Mouse (Mus musculus) skeletal muscle tissue, adult 2 months (tissue): Measurements from ENCODE around the gene Pde1b.

Source experiments
- DNase-seq: peaks from one replicate; pipeline ENCODE4 v3.0.0-alpha.2; 2012; ENCODE audit warnings: low read depth, low spot score

The Pde1b gene

DNA sequence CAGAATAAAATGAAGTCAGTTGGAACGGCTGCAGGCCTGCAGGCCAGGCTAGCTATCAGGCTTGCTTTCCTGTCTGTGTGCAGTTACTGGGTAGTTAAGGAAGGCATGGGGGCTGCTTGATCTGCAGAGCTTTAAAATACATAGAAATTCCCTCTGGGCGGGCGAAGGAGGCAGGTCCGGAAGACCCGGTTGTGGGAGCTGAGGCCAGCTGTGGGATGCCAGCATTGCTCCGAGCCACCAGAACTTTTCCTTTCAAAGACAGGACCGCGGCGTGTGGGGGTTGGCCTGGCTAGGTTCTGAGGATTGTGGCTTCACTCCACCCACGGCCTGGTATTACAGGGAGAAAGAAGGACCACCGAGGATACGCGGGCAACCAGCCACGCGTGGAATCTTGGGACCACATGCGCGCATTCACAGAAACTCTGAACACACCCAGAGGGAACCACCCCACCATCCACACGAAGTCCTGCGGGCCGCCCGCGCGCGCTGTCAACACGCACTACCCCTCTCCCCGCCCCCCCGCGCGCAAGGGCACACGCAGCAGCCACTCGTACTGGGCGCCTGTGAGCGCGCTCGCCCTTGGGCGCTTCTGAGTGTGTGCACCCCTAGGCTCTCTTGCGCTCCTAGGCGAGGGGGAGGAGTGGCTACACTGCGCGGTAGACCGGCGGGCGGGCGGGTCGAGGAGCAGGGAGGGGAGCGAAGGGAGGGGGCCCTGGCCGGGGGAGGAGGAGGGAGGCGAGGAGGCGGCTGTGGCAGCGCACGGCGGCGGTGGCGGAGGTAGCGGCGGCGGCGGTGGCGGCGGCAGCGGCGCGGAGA lies at the start of gene Pde1b:
Gene Pde1b (plus strand): TSS at position 600 of the 816 bp plus-strand sequence.
- DNase-seq = no peak

DNA sequence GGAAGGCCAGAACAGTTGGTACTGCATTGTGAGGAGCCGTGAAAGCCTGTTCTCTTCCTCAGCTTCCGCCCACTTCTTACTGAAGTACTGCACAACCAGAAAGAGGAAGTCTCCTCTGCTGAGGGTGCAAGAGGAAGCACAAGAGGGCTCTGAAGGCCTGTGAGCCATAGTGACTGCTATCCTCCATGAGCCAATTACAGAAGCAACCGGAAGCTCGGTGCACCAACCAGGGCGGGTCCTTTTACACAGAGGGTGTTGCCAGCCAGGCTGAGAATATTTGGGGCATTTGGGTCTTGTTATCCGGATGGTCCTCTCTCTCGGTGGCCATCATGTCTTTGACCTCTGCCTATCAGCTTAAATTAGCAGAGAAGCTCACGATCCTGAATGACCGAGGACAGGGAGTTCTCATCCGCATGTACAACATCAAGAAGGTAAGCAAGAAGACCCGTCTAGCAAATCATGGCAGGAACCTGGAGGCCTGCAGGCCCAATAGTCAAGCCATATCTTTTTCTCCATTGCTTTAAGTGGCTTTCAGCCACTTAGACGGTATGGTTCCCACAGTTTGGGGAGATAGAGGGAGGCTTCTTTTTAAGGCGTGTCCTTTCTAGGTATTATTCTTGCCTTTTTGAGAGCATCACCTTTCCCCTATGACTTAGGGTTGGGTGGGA lies 49.1 kb upstream of the Pde1b start, which contains the start of gene Nckap1l:
Gene Nckap1l (plus strand): TSS at position 244 of the 668 bp plus-strand sequence.
- DNase-seq = peak; percentile 67

DNA sequence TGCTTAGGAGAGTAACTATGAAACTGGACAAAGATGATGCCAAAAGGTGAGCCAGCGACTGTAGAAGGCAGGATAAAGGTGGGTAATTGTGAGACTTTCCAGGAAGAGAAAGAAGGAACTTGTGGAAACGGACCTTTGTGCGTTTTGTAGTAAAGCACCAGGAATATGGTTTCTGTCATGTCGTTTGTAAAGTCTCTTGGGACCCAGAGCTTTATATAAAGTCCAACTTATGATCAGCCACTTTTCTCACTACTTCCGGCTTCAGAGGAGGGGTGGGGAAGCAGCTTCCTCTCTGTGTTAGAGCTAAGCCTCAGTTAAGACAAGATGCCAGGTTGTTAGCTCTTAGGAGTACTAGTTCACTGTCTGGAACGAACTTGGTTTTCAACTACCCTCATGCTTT lies 48.4 kb upstream of the Pde1b start:
- no peak for DNase-seq

DNA sequence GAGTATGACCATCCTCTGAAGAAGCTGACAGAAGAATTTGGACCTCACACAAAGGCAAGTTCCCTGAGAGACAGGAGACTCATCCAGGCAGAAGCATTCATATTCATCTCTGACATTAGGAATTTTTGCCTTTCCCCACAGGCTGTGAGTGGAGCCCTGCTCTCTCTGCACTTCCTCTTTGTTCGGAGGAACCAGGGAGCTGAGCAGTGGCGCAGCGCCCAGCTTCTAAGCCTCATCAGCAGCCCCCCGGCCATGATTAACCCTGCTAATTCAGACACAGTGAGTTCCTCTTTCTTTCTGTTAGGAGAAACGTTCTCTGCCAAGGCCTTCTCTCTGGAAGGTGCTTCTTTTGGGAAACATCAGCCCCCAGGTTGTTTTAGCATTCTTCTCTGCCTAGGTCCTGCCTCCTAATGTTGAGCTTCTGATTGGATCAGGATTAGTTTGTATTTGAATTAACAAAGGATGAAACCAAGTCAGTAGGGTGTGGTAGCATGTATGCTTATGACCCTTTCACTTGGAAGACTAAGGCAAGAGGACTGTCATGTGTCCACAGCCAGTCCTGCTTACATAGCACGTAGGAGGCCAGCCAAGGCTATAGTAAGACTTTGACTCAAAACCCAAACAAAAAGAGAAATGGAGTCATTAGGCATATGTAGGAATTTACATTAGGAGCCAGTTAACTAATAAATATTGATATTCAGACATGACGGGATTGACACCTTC lies 40.1 kb upstream of the Pde1b start:
- peak; percentile 5 for DNase-seq

DNA sequence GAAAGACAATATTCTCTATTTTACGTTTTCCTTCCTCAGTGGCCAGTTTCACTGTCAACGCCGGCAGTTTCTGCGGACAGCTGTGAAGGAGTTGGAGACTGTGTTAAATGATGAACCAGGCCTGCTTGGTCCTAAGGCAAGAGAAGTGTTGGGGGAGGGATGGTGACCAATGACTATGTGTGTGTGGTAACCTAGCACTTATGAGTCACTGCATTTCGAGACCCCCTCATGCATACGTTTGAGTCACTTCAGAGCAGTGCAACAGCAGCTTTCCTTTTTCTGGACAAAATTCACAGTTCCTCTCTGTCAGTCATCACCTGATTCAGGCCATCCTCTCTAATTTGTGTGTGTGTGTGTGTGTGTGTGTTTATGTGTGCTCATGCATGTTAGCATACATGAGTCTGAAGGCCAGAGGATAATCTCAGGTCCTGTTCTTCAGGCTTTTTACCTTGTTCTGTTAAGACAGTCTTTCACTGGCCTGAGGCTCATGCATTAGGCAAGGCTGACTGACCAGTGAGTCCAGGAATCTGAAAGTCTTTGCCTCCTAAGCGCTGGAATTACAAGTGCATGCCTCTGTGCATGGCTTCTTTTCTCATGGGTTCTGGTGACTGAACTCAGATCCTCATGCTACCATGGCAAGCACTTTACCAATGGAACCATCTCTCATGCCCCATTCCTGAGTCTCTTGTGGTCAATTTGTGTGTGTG lies 31.2 kb upstream of the Pde1b start:
- no peak for DNase-seq

DNA sequence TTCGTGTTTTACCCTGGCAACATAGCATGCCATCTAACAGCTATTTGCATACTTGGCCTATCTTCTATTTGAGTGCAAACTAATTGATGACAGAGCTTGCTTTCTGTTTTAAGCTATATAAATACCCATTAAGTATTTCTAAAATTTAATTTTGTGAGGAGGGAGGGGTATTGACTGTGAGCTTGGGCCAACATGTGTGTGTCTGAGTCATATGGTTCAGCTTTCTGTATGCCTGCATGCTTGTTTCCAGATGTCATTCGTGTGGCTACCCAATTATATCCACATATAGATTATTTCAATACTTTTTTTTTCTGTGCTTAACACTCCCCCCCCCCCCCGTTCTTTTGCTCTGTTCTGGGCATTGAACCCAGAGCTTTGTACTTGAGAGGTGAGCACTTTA lies 30.6 kb upstream of the Pde1b start:
- no peak for DNase-seq

DNA sequence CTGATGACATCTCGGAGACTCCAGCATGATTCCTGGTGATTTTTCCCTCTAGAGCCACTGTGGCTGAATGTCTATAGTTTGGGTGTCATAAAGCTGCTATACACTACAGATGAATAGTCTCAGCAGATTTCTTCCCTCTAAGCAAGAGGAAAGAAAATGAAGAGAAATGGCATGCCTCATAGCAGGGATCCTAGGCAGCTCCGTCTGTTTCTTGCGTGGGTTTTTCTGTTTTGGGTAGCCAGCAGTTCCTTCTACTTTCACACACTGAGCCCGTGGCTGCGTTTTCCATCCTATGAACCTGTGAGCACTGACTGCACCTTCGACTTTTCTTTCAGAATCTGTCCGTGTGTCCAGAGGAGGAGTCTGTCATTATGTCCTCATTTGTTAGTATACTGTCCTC lies 29.7 kb upstream of the Pde1b start:
- no peak for DNase-seq

DNA sequence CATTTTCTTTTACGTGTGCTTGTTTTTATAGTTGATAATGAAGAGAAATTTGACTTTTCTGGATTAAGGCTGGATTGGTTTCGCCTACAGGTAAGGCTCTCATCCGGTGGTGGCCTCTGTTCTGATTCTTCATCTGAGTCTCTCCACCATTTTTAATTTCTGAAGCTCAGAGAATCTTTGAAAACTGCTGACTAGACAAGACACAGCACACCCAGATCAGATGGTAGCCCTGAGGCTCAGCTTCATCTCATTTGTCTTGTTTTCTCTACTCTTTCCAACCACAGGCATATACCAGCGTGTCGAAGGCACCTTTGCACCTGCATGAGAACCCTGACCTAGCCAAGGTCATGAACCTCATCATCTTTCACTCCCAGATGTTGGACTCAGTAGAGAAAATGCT lies 29.1 kb upstream of the Pde1b start:
- DNase-seq = no peak

DNA sequence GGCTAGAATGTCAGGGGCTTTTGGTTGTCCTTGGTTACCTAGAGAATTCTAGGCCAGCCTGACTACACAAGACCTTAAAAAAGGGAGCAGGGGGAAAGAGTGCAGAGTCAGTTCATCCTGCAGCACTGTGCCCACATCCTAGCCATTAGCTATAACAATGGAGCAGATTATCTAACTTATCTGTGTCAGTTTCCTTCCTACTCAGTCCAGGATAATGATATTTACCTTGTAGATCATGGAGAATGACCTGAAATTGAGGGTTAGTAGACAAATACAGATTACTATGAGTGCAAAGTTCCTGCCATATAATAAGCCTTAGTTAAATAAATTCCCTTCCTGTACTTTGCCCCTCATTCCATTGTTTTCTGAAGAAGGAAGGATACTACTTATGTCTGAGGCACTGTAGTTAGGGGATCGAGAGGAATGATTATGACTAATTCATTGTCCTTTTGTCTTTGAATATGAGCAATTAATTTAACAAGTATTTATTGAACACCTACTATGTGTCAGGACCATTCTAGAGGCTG lies 23.7 kb upstream of the Pde1b start:
- DNase-seq = no peak

DNA sequence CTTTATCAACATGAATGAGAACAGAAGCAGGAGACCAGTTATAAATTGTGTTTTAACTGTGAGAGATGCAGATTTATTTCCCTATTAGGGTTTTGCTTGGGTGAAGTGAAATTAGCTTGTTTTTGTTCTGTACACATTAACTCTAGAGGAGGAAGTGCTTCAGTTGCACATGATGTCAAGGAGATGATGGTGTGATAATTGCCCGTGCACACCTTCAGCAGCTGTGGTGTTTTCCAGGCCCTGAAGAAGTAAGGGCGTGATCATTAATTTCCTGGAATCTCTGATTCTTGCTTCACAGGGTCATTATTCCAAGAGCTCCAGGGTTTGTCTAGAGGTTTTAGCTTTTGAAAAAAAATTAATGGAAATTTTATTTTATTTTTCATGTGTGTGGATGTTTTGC lies 22.7 kb upstream of the Pde1b start:
- no peak for DNase-seq

DNA sequence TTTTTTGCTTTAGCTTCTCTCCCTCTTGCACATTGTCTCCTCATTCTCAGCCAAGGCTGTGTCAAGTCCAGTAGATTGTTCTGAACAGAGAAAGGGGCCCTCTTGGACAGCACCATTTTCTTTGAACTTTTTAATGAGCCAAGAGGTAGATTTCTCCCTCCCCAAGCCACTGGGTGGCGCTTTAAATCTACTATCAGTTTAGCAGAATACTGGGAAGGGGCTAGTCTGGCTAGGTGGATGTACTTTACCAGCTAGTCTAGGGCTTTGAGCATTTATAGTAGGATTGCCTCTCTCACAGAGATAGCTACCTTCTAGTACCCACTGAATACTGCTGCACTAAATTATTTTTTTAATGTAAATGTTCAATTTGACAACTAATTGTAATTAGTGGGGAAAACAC lies 20.3 kb upstream of the Pde1b start:
- no peak for DNase-seq

DNA sequence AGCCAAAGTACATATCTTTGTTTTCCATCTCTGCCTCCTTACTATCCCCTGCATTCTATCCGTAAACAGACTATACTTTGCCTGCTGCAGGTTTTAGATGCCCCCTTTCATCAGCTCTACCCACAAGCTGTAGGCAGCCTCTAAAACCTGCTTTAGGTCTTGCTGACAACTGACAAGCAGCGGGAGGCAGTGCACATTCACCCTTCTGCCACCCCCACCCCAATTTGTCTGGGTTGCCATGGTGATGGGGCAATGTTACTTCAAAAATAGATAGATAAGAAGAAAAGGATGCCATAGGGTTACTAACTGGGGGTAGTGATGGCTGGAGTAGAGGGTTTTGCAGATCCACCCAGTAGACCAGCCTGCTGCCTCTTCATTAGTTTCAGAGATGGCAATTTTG lies 18.3 kb upstream of the Pde1b start:
- no peak for DNase-seq

DNA sequence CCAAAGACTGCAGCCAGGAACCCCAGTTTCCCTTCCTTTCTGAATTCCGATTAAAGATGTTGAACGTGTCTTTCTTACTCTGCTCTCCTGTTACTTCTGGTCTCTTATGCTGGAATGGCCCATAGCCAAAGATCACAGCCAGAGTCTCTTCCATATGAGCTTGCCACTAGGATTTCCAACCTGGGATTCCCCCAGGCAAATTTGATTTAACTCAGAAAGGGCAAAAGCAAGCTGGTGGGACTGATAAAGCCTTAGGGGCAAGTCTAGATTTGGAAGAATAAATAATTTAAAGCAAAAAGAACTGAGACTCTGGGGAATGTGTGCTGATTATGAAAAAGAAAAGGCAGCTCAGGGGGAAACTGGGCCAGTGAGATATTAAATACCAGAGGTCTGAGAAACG lies 17.7 kb upstream of the Pde1b start:
- no peak for DNase-seq

DNA sequence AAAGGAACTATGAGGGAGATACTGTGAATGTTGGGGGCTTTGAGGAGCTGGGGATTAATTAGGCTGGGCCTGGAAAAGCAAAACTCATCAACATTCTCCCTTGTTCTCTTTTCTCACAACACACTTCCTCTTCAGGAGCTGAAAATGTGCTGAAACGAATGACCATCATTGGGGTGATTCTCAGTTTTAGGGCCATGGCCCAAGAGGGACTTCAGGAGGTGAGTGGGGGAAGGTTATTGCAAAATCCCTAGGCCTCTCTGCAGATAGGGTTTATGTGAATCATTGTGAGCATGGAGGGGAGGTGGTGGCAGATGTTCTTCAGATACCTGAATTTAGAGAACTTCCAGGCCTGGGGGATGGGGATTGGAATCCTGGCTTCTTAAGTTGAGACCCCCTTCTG lies 16.2 kb upstream of the Pde1b start:
- no peak for DNase-seq

DNA sequence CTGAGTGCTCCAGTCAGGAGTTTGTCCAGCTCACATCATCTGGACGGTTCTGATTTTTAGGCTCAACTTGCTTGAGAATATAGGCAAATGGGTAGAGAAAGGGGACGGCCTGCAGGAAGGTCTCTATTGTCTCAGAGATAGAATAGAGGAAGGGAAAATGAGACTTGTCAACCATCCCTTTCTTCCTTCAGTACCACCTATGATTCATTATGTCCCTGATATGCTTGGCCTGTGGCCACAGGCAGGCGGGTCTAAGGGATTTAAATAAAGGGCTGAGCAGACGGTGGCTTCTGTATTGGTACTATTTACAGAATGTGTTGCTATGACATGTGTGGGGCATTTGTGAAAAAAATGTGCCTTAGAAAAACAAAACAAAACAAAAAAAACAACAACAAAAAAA lies 14.5 kb upstream of the Pde1b start:
- DNase-seq = no peak

DNA sequence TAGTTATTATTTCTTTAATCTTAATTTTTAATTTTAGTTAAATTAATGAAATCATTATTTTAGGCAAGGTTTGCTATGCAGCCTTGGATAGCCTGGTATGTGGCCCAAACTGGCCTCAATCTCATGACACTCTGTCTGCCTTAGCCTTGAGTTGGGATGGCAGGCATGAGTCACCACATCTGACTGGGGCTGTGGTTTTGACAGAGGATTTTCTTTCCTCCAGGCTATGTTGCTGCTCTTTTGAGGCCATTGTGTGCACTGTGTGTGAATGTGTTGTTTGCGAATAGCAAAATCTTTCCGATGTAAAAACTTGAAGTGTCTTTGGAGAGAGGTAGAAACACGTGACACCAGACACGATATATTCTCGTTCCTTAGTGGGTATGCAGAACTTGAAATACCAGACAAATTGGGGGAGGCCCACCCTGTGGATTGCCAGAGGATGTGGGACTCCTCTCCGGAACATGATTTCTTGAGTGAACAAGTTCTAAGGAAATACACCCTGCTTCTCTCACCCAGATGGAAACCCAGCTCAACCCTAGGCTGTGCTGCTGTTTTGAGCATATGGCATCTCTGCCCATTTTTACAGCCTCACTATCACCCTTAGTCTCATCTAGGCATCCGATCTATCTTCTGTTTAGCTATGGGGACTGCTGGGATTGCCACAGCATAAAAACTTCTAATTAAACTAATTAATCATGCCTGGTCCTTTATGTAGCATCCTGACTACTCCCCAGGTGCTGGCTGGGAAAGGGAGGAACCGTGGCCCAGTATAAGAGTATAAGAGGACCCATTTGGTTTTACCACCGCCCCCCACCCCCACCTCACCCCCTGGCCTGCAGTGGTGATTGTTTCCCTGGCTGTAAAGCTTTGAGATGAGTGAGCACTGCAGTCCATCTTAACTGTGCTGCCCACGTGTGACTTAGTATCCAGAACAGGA lies 6.4 kb upstream of the Pde1b start:
- no peak for DNase-seq

DNA sequence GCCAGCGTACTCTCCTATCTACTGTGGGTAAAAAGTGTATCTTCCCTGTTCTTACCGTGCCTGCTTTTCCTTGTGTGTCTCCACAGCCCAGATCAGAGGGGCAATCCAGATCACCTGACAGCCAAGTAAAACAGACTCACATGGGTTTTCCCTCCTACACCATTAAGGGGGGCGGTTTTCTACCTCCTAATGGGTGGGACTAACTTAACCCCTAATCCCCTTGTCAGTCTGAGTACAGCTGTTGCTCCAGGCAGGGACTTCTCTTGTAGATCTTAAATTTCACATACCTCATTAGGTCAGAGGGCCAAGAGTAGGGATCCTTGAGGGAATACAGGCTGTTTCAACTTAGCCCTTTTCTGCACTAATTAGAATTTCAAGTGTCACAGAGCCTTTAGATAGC lies 4.7 kb upstream of the Pde1b start:
- DNase-seq = no peak

DNA sequence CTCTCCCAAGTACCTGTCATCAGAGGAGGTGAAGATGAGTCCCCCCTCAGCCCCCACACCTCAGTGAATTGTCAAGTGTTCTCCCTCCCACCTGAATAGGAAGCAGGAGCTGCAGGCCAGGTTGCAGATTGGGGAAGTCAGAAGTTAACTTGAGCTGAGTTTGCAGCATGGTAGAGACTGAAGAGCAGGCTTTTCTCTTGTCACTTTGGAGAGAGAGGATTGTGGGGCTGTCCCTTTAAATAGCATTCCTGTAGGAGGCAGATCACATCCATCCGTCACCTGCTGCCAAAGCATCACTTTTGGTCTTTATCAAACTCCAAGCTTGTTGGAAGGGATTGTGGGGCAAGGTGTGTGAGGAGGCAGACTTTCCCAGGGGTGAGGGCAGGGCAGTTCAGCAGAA lies 2.1 kb upstream of the Pde1b start:
- no peak for DNase-seq

DNA sequence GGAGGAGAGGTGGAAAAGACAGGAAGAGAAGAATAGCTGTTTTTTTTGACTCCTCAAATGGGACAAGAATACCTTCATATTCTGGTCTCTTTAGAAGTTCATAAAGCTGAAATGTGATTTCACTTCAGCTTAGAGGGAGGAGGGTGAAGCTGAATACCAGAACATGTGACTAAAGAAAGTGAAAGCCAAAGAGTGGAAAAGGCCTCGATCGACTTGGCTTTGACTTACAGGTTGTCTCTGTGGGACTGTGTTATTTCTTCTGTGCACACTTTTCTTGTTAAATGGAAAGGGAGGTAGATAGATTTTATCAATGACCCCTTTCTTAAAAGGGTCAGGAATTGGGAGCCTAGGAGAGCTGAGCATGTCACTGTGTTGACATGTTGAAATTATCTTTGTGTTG lies 1.6 kb upstream of the Pde1b start:
- DNase-seq = no peak

DNA sequence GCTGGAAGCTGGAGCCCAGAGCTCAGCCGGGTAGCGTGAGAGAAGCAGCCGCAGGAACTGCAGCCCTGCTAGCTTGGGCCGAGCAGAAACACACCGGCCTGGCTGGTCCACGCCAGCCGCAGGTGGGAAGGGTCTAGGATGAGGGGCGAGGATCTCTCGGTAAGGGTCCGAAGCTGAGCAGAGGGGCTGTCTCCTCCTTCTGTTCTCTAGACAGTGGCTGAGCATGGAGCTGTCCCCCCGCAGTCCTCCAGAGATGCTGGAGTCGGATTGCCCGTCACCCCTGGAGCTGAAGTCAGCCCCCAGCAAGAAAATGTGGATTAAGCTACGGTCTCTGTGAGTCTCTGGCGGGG lies 392 bp downstream of the Pde1b start:
- DNase-seq = no peak

DNA sequence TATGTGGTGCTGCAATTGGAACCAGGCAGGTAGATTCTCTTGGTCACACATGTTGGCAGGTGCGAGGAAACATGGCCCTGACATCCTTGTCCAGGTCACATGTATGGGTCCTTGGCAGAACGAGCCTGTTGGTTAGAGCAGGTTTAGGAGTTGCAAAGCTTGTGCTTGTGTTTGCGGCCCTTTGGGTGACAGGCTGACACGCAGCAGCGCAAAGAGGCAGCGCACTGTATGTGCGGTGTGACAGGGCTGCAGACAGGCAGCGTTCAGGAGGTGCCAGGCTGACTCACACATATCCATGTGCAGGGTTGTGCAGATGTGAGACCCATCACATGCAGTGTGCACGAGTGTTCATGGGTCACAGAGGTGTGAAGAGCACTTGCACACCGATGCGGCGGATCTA lies 826 bp downstream of the Pde1b start:
- no peak for DNase-seq
